Mouse (Mus musculus) lung, adult 2 months (tissue): ENCODE results near the gene Ankrd24.

Source experiments
- CTCF ChIP-seq: fragments of 200-500 bp; IDR thresholded peaks from 2 replicates; pipeline ENCODE4 v1.5.1; 2011; ENCODE audit warnings: mild to moderate bottlenecking, low read length, control low read depth; ENCODE audit not compliant: insufficient read depth
- POLR2A ChIP-seq: fragments of 200-500 bp; IDR thresholded peaks from 2 replicates; pipeline ENCODE4 v1.6.1; 2011; ENCODE audit warnings: low read depth, mild to moderate bottlenecking, control low read depth, low read length, borderline replicate concordance; ENCODE audit errors: extremely low read depth

DNA sequence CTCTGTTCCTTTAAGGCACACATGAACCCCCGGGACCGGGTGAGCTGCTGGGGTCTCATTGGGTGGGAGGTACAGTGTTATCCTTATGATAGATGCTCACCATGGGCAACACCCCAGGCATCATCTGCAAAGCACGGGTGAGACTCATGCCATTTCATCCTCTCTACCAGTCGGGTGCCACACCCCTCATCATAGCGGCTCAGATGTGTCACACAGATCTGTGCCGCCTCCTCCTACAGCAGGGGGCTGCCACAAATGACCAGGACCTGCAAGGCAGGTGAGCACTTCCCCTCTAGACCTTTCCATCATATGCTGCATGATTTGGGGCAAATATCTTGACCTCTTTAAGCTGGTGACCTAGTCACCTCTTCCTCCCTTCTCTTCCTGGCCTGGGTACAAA, 9.8 kb downstream of the Ankrd24 start:
- TF ChIP-seq POLR2A (no peak), CTCF (no peak)
